Mouse (Mus musculus) myocyte (in vitro differentiated cells): Measurements from ENCODE around the gene Sez6l. TPM values are rescaled to one million over a fixed set of nuclear protein-coding genes. Genes with fewer than 3 reads are reported as not detected.

Experiments
- H3K27me3 ChIP-seq: one replicate; pipeline ENCODE4 v1.6.1; 2011; ENCODE audit not compliant: control insufficient read depth, insufficient read depth, insufficient read length
- H3K36me3 ChIP-seq: one replicate; pipeline ENCODE4 v1.6.1; 2011; ENCODE audit not compliant: control insufficient read depth, insufficient read depth
- H3K4me2 ChIP-seq: one replicate; pipeline ENCODE4 v1.6.1; 2011; ENCODE audit warnings: low read depth, control low read depth
- H3K4me3 ChIP-seq: one replicate; pipeline ENCODE4 v1.5.1; 2011; ENCODE audit warnings: mild to moderate bottlenecking, control low read depth, moderate library complexity
- H3K79me2 ChIP-seq: one replicate; pipeline ENCODE4 v1.6.1; 2011; ENCODE audit not compliant: control insufficient read depth, insufficient read depth
- H3ac ChIP-seq: one replicate; pipeline ENCODE4 v1.6.1; 2011; ENCODE audit not compliant: control insufficient read depth, insufficient read length
- CEBPB ChIP-seq: IDR thresholded peaks from 2 replicates; pipeline ENCODE4 v1.6.1; 2011; ENCODE audit warnings: mild to moderate bottlenecking, moderate library complexity; ENCODE audit not compliant: poor library complexity, insufficient read depth, severe bottlenecking
- E2F4 ChIP-seq: IDR thresholded peaks from one replicate; pipeline ENCODE4 v1.6.1; 2011; ENCODE audit warnings: mild to moderate bottlenecking, control low read depth, moderate library complexity; ENCODE audit not compliant: insufficient read depth
- MAX ChIP-seq: IDR thresholded peaks from one replicate; pipeline ENCODE4 v1.6.1; 2011; ENCODE audit warnings: low read depth, mild to moderate bottlenecking, control low read depth
- MYOD1 ChIP-seq, 3 experiments: IDR thresholded peaks; one replicate each; pipeline ENCODE4 v1.6.1; 2011; ENCODE audit warnings: control low read depth in 2 of 3, low read depth in 2 of 3, mild to moderate bottlenecking in 2 of 3, moderate library complexity in 1 of 3; ENCODE audit not compliant: insufficient read length in 2 of 3, control insufficient read depth in 1 of 3
- MYOG ChIP-seq, 3 experiments: IDR thresholded peaks; one replicate each; pipeline ENCODE4 v1.6.1; 2011; ENCODE audit warnings: control low read depth in 2 of 3, low read depth in 2 of 3, mild to moderate bottlenecking in 2 of 3; ENCODE audit not compliant: insufficient read length in 2 of 3, control insufficient read depth in 1 of 3, insufficient read depth in 1 of 3
- POLR2A ChIP-seq: IDR thresholded peaks from one replicate; pipeline ENCODE4 v1.6.1; 2011; ENCODE audit warnings: low read depth, mild to moderate bottlenecking, control low read depth, moderate library complexity; ENCODE audit not compliant: insufficient read length
- POLR2AphosphoS2 ChIP-seq: IDR thresholded peaks from one replicate; pipeline ENCODE4 v1.6.1; 2011; ENCODE audit warnings: low read depth, control low read depth; ENCODE audit not compliant: insufficient read length
- REST ChIP-seq: IDR thresholded peaks from one replicate; pipeline ENCODE4 v1.6.1; 2011; ENCODE audit warnings: mild to moderate bottlenecking, control low read depth, moderate library complexity; ENCODE audit not compliant: insufficient read depth, insufficient read length
- SRF ChIP-seq: IDR thresholded peaks from one replicate; pipeline ENCODE4 v1.6.1; 2011; ENCODE audit warnings: low read depth; ENCODE audit not compliant: control insufficient read depth, insufficient read length
- TCF12 ChIP-seq: IDR thresholded peaks from one replicate; pipeline ENCODE4 v1.6.1; 2011; ENCODE audit warnings: mild to moderate bottlenecking, control low read depth; ENCODE audit not compliant: poor library complexity, insufficient read depth, severe bottlenecking
- TCF3 ChIP-seq: IDR thresholded peaks from one replicate; pipeline ENCODE4 v1.6.1; 2011; ENCODE audit warnings: low read depth, control low read depth; ENCODE audit not compliant: insufficient read length
- USF1 ChIP-seq: IDR thresholded peaks from one replicate; pipeline ENCODE4 v1.6.1; 2011; ENCODE audit warnings: low read depth, mild to moderate bottlenecking, control low read depth, moderate library complexity
- polyA plus RNA-seq: library from polyadenylated mRNA; unstranded; fragments of >200 nt; fragmentation: generic; extraction: Trizol; gene quantifications from one replicate; pipeline ENCODE4 v1.2.1, GENCODE M21; 2012; ENCODE audit warnings: missing spikeins

Gene Sez6l
- polyA plus RNA-seq, 1 experiment: not detected

DNA sequence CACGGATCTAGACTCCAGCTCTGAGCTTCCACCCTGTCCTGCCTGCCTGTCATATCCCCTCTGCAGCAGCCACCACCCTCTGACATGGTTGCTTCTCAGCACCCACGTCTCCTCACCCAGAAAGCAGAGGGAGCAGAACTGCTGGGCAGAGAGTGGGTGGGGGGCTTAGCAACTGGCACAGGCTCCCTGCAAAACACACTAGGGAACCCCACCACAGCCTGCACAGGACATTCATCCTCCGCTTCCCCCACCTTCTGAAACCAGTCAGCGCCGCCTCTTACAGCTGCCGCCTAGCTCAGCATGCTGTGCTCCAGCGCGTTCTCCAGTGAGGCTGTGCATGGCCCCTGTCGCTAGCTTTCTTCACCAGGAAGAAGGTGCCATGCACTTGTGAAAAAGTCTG is 187.6 kb downstream of the Sez6l start:
- TF ChIP-seq MAX (no peak), MYOG (IDR thresholded peaks at IDR 0.05; ENCODE audit: control insufficient read depth in 1 of 3, insufficient read depth in 1 of 3, insufficient read length in 2 of 3, low read depth in 2 of 3) (no peak), CEBPB (no peak), MYOD1 (IDR thresholded peaks at IDR 0.05; ENCODE audit: control insufficient read depth in 1 of 3, insufficient read length in 2 of 3, low read depth in 2 of 3) (no peak), TCF12 (no peak), SRF (no peak), E2F4 (no peak), POLR2A (no peak), POLR2AphosphoS2 (no peak), TCF3 (no peak), REST (no peak), USF1 (no peak)
- H3K27me3 ChIP-seq: peaks cover 4% of the 10 kb centered on the region

DNA sequence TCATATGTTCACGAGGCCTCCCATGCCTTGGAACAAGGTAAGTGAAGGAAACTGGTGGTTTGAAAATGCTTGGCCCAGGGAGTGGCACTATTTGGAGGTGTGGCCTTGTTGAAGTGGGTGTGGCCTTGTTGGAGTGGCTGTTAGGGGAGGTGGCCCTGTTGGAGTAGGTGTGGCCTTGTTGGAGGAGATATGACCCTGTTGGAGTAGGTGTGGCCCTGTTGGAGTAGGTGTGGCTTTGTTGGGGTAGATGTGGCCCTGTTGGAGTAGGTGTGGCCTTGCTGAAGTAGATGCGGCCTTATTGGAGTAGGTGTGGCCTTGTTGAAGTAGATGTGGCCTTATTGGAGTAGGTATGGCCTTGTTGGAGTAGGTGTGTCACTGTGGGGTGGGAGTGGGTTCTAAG is 191.0 kb downstream of the Sez6l start:
- Histone ChIP-seq H3K27me3 (no peaks in the 10 kb centered on the region), H3K4me2 (no peak overlapping the region), H3ac (no peak overlapping the region), H3K36me3 (no peaks in the 10 kb centered on the region), H3K4me3 (no peak overlapping the region), H3K79me2 (no peaks in the 10 kb centered on the region)
- no peak for TF ChIP-seq E2F4
- no peak for TF ChIP-seq MYOG (IDR thresholded peaks at IDR 0.05; ENCODE audit: control insufficient read depth in 1 of 3, insufficient read depth in 1 of 3, insufficient read length in 2 of 3, low read depth in 2 of 3)
- TF ChIP-seq TCF3: no peak
- no peak for TF ChIP-seq POLR2AphosphoS2
- TF ChIP-seq POLR2A: no peak
- TF ChIP-seq REST: no peak
- no peak for TF ChIP-seq CEBPB
- no peak for TF ChIP-seq SRF
- TF ChIP-seq USF1: no peak
- no peak for TF ChIP-seq MYOD1 (IDR thresholded peaks at IDR 0.05; ENCODE audit: control insufficient read depth in 1 of 3, insufficient read length in 2 of 3, low read depth in 2 of 3)
- TF ChIP-seq MAX: no peak
- TF ChIP-seq TCF12: no peak

More for the DNA sequence above, 187.6 kb downstream of the Sez6l start:
- Histone ChIP-seq H3K36me3 (no peaks in the 10 kb centered on the region), H3K79me2 (no peaks in the 10 kb centered on the region), H3K4me2 (no peak overlapping the region), H3ac (no peak overlapping the region), H3K4me3 (no peak overlapping the region)

DNA sequence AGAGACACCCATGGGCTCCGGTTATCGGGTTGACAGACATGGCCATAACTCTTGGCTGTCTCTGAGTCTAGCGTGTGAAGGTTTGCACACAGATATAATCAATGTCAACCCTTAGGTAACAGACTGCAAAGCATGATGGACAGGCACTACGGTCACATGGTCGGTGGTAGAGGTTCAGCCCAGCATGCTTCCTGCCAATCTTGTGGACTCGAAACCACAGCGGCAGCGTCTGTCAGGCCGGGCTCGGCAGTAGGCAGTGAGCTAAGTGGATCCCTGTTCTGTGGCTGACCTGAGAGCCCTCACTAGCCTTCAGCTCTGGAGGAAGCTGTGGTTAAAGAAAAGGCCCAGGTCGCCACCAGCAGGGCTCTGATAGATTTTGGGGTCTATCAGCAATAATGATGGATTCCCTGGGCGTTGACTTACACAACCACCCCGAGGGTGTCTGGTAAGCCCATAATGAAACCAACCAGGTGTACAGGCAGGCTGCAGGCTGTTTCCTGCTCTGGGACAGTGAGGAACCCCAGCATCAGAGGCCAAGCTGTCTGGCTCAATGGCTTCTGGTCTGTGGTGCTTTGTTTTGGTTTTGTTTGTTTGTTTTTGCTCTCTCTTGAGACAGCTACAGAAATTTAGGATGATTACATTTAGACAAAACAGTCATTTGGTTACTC is 192.0 kb downstream of the Sez6l start:
- TF ChIP-seq SRF (no peak), TCF12 (no peak), MAX (no peak), E2F4 (no peak), POLR2A (no peak), CEBPB (no peak), REST (no peak), MYOG (IDR thresholded peaks at IDR 0.05; ENCODE audit: control insufficient read depth in 1 of 3, insufficient read depth in 1 of 3, insufficient read length in 2 of 3, low read depth in 2 of 3) (no peak), USF1 (no peak), TCF3 (no peak), POLR2AphosphoS2 (no peak), MYOD1 (IDR thresholded peaks at IDR 0.05; ENCODE audit: control insufficient read depth in 1 of 3, insufficient read length in 2 of 3, low read depth in 2 of 3) (no peak)
- Histone ChIP-seq H3K79me2 (no peaks in the 10 kb centered on the region), H3K4me2 (no peak overlapping the region), H3K27me3 (no peaks in the 10 kb centered on the region), H3ac (no peak overlapping the region), H3K4me3 (no peak overlapping the region), H3K36me3 (no peaks in the 10 kb centered on the region)

DNA sequence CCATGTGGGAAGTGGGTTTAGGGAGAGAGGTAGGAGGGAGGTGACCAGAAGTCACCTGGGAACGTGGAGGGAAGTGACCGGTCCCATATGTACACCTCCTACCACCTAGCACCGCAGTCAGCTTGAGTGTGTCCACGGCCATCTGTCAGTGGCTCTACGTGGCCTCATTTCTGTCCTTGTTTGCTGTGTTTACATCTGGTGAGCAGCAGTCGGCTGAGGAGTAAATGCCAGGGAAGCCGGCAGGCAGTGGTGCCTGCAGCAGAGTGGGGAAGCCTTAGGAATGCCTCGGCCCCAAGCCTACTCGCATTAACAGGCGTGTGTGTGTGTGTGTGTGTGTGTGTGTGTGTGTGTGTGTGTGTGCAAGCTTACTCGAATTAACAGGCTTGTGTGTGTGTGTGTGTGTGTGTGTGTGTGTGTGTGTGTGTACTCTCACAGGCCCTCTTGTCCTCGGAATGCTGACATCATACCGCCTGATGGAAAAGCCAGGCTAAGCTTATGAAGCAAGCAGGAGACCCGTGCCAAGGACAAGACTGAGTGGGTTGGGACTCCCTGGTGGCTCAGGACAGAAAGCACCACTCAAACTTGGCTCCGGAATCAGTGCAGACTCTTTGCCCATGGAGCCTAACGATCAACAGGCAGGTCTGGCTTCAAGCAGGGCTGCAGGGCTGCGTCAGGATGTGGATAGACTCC is 194.2 kb downstream of the Sez6l start:
- peaks cover 3% of the 10 kb centered on the region for H3K36me3 ChIP-seq
- H3K4me2 ChIP-seq: no peak overlapping the region
- TF ChIP-seq TCF12 (no peak), SRF (no peak), MYOG (IDR thresholded peaks at IDR 0.05; ENCODE audit: control insufficient read depth in 1 of 3, insufficient read depth in 1 of 3, insufficient read length in 2 of 3, low read depth in 2 of 3) (no peak), E2F4 (no peak), MAX (no peak), CEBPB (no peak), POLR2A (no peak), MYOD1 (IDR thresholded peaks at IDR 0.05; ENCODE audit: control insufficient read depth in 1 of 3, insufficient read length in 2 of 3, low read depth in 2 of 3) (no peak), TCF3 (no peak), USF1 (no peak), POLR2AphosphoS2 (no peak)
- no peak overlapping the region for H3K4me3 ChIP-seq
- no peak overlapping the region for H3ac ChIP-seq
- H3K79me2 ChIP-seq: no peaks in the 10 kb centered on the region
- H3K27me3 ChIP-seq: no peaks in the 10 kb centered on the region
